Mouse (Mus musculus) megakaryocyte, embryonic 14.5 days (primary cell): ENCODE results near the gene Rgs12.

ENCODE experiments used
- FLI1 ChIP-seq: IDR thresholded peaks from 2 replicates; pipeline ENCODE4 v1.6.1; 2012; ENCODE audit warnings: low read length, inconsistent platforms, mixed read lengths
- GATA1 ChIP-seq: IDR thresholded peaks from 3 replicates; pipeline ENCODE4 v1.6.1; 2012; ENCODE audit warnings: mixed read lengths, low read length, inconsistent platforms, borderline replicate concordance

DNA sequence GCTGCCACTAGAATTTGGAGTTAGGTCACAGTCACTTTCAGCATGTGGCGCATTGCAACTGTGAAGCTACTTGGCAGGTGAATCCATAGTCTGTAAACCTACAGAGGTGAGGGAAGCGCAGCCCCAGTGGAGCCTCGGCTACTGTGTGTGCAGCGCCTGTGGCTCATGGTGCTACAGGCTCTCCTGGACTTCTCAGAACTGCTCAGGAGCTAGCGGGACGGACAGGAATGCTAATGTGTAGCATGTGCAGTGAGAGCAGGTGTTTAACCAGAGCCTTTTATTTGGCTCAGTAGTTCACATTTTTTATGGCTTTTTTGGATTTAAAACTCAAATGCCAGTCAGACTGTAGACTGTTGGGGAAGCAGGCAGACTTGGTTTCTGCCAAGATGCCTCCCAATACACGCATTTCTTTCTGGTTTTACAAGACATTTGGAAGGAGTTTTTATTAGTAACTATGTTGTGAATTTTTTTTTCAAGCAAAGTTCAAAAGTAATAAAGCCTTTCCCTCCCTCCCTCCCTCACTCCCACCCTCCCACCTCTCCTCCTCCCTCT is 54.4 kb downstream of the Rgs12 start:
- no peak for TF ChIP-seq GATA1
- no peak for TF ChIP-seq FLI1
